Mouse (Mus musculus) ovary, postnatal 10 days (tissue): ENCODE results near the gene Trpc4ap.
"Not testable (repeated sequence)": the region's sequence is repeated elsewhere in the genome, so short reads cannot be mapped to it uniquely, and the experiment has no call there.

Source experiments
- DNase-seq: peaks from one replicate; pipeline ENCODE4 v3.0.0; 2022; ENCODE audit warnings: low spot score

Gene Trpc4ap

DNA sequence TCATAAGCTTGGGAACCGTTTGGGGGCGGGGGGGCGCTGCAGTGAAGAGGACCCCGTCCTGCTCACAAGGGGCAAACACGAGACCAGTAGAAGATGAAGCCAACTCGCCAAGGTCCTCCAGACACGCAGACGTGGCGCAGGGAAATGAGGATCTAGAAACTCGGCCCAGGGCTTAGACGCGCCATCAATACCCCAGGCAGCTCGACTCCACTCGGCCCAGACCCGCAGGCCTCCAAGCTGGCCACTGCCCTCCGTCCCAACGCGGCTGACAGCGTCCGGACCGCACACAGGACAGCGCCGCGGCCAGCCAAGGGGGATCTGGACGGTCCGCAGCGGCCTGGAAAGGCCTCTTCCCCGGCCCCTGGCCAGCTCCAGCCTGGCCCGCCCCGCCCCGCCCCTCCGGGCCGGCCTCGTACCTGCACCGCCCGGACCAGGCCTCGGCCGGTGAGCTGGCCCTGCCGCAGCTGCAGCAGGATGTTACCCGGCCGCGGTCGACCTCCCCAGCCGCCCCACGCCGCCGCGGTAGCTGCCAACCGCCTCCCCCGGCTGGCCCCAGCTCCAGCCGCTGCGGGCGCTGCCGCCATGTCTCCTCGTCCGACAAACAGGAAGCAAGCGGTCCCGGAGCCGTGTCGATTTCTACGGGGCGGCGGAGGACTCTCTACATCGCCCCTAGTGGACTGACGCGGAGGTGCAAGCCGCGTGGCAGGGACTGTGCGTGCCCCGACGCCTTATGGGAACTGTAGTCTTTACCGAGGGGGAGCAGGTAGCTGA, at the start of gene Trpc4ap:
Trpc4ap (minus strand) TSS at position 662 of the 771 bp plus-strand sequence.
- DNase-seq, result peak; percentile 99

DNA sequence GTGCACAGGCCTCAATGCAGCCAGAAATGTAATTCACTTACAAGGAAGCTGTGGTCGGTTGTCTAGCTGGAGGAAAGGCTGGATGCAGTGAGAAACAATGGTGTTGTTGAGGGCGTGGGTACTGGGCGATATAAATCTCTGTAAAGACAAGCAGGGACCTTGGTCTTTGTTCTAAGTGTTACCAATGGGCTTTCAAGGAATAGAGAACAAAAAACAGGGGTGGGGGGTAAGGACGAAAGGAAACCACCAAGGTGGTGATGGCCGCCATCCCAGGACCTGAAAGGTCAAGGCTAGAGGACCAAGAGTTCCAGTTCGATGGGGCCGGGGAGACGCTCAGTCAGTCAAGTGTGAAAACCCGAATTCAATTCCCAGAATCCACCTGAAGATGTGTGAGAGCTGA, 45.6 kb upstream of the Trpc4ap start:
- no peak for DNase-seq

- DNase-seq, result no peak
These were observed 44.8 kb upstream of the Trpc4ap start for GRCm38 (mm10) chr2:155736936-155737335.

DNA sequence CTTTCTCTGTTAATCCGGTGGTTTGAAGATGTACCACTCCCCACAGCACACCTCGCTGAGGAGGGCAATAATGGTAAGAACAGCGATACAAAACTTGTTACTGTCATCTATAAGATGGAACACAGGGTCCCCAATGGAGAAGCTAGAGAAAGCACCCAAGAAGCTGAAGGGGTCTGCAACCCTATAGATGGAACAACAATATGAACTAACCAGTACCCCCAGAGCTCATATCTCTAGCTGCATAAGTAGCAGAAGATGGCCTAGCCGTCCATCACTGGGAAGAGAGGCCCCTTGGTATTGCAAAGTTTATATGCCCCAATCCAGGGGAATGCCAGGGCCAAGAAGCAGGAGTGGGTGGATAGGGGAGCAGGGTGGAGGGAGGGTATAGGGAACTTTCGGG, 43.6 kb upstream of the Trpc4ap start, which contains the start of gene Gm17581:
Gm17581 (minus strand) TSS at position 101 of the 400 bp plus-strand sequence.
- not testable (repeated sequence) for DNase-seq

- DNase-seq, result no peak
These were observed 42.9 kb upstream of the Trpc4ap start for GRCm38 (mm10) chr2:155735080-155735479.

DNA sequence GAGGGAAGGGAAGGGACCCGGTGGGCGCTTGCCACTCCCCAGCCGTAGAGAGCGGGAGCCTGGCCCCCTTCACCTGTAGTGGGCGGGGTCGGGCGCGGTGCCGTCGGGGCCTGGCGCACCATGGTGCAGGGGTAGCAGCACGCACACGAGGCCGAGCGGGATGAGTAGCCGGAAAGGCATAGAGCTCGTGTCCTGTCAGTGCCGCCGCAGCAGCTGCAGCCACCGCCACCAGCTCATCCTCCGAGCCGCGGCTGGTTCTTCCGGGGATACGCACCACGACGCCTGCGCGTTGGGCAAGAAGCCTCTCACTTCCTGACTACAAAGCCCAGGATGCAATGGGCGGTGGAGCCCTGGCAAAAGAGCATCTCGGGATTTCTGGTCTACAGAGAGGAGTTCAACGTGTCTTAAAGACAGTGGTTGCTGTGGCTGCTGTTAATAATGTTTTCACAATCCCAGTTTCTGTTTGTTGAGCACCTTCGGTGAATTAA, 37.0 kb upstream of the Trpc4ap start, which contains the start of gene Edem2:
Edem2 (minus strand) TSS at position 318 of the 488 bp plus-strand sequence.
- peak; percentile 63 for DNase-seq

DNA sequence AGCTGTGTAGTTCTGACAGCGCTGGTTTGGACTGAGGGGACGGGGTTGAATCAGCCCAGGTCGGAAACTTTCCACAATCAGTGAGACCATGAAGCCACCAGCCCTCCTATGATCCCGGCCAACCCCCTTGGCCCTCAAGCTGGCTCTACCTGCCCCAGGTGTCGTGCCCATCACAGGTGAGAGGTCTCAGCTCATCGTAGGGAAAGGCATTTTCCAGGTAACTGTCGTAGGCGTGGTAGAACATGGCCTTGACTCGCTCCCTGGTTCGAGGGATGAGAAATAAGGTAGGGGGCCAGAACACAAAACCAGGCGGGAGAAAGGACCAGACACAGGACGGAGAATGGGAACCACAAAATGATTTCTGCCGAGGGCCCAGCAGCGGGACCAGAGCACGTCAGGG, 36.6 kb upstream of the Trpc4ap start:
- no peak for DNase-seq

- DNase-seq, result no peak
These were observed 35.7 kb upstream of the Trpc4ap start for GRCm38 (mm10) chr2:155727764-155728395.

- DNase-seq, result no peak
These were observed 34.1 kb upstream of the Trpc4ap start for GRCm38 (mm10) chr2:155726302-155726701.

DNA sequence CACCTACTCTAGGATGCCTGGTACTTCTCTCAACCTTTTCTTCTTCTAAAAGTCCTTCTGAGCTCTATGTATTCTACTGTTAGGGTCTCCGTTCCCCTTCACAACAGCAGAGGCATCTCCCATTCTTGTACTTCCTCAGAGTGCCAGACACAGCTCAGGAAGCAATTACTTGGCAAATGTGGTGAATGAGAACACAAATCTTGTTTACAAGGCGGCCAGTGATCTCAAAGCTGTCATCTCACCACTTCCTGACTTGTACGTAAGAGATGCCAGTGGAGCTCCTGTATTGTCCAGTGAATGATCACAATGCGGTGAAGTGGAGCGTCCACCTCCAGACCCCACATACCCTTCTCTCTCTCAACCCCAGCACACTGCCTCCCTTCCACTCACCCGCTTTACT, 32.3 kb upstream of the Trpc4ap start:
- DNase-seq, result no peak

GRCm38 (mm10) chr2:155724036-155724435, 31.9 kb upstream of the Trpc4ap start:
- DNase-seq, result no peak

- no peak for DNase-seq
These were observed 28.4 kb upstream of the Trpc4ap start for GRCm38 (mm10) chr2:155720585-155720984.

- DNase-seq, result no peak
These were observed 25.2 kb upstream of the Trpc4ap start for GRCm38 (mm10) chr2:155717082-155717990.

- no peak for DNase-seq
These were observed 18.4 kb upstream of the Trpc4ap start for GRCm38 (mm10) chr2:155710557-155710956.

- DNase-seq, result no peak
These were observed 15.1 kb upstream of the Trpc4ap start for GRCm38 (mm10) chr2:155707251-155707650.

- no peak for DNase-seq
These were observed 11.4 kb upstream of the Trpc4ap start for GRCm38 (mm10) chr2:155703630-155704029.

GRCm38 (mm10) chr2:155701399-155701919, 9.3 kb upstream of the Trpc4ap start:
- no peak for DNase-seq

- DNase-seq, result not testable (repeated sequence)
These were observed 6.3 kb upstream of the Trpc4ap start for GRCm38 (mm10) chr2:155698443-155698842.

DNA sequence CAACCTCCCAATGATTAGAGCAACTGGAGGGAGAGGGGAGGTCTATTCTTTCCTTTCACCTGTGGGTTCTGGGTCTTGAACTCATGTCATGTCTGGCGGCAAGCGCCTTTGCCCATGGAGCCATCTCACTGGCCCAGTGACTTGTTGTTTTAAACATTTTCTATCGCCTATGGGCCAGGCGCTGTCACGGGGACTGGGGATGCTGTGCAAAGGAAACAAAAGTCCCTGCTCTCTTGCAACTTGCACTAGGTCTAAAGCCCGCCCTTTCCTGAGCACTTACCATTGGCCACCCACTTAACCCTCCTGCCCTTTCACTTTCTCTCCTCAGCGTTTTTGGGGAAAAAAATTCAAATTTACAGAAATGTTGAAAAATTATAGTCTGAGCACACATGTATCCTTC, 4.7 kb upstream of the Trpc4ap start:
- no peak for DNase-seq

DNA sequence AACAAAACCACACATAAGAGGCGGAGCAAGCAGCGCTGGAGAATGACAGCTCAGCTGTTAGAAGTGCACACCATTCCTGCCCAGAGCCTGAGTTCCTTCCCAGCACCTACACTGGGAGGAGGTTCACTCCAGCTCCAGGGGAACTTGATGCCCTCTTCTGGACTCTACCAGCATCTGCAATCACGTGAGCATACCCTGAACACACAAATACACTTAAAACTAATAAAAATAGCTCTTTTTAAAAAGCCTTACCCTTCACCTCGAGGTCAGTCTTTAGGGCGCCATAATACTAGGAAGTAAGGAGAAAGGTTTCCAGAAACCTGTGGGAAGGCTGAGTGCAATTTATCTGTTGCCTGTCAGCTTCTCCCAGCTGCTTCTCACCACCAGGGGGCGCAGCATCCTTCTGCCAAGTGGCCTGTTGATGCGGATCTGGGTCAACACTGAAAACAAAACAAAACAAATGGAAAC, 3.9 kb upstream of the Trpc4ap start:
- peak; percentile 70 for DNase-seq

DNA sequence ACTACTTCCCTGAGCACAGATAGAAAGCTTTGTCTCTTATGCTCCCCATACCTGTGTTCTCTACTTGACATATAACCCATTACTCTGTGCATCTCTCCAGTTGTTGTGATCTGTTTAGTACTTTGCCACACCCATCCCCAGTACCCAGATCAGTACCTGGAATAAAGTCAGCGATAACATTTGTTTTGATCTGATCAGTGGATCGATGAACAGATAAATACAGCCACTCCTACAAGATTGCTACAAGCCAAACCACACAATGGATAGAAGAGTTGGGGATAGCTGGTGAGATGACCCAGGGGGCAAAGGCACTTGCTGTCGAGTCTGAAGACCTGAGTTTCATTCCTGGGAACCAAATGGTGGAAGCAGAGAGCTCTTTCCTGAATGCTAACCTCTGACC, 3.1 kb upstream of the Trpc4ap start:
- DNase-seq, result no peak

DNA sequence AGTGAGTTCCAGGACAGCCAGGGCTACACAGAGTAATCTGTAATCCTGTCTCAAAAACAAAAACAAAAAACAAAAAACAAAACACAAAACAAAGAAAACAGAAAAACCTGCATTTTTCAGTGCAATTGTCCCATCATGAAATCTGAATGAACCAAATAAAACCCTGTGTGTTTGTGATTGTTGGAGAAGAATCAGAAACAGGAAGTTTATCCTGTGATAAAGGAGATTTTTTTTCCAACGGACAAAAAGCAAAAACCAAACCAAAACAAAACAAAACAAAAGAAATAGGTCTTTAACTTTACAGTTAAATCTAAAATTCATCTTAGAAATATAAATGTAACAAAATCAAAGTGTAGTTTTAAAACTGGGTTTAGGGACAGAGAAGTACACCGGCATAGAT, 2.4 kb upstream of the Trpc4ap start:
- no peak for DNase-seq
